Mouse (Mus musculus) spleen, adult 12 weeks (tissue): ENCODE results near the gene Imp4.
"Not testable (repeated sequence)": the region's sequence is repeated elsewhere in the genome, so short reads cannot be mapped to it uniquely, and the experiment has no call there.

Experiments used
- DNase-seq: peaks from one replicate; pipeline ENCODE4 v3.0.0; 2022; ENCODE audit warnings: low spot score

Gene Imp4

GRCm38 (mm10) chr1:34439215-34439960 lies at the start of gene Imp4, which contains the start of gene Ccdc115:
Gene Imp4, plus strand, starts transcription at chr1:34439851.
Gene Ccdc115, minus strand, starts transcription at chr1:34439672.
- DNase-seq: peak; percentile 98

GRCm38 (mm10) chr1:34396321-34396720 lies 43.3 kb upstream of the Imp4 start:
- DNase-seq: no peak

DNA sequence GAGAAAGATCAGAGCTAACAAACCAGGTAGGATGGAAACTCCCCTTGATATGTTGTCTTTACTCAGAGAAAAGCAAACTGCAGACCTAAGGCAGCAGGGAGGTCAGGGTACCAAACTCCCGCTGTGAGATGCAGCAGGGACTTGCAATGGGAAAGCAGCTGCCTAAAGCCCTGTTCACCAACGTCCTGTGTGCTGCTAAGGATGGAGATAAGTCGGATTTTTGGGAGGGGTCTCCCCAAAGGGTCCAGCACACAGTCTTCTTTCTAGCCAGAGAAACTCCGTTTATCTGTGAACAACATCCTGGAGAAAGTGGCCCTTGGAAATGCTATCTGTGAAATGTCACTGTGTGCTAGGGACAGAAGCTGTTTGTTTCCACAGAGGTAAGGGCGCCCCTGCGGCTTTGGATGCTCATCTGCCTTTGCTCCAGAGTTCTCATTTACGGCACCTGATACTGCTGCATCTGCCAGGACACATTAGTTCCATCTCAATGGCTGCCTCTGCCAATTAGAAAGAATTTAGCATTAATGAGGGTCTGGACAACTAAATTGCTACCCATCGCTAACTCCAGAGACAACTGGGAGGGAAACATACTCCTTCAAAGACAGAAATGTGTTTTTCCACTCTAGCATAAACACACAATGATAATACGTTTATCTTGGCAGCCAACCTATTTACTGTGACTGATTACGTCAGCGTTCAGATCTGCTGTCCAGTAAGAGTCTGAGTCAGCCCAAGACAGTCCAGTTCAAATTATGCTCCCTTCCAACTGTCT lies 40.3 kb upstream of the Imp4 start:
- DNase-seq: no peak

GRCm38 (mm10) chr1:34428466-34428865 lies 11.2 kb upstream of the Imp4 start:
- no peak for DNase-seq

DNA sequence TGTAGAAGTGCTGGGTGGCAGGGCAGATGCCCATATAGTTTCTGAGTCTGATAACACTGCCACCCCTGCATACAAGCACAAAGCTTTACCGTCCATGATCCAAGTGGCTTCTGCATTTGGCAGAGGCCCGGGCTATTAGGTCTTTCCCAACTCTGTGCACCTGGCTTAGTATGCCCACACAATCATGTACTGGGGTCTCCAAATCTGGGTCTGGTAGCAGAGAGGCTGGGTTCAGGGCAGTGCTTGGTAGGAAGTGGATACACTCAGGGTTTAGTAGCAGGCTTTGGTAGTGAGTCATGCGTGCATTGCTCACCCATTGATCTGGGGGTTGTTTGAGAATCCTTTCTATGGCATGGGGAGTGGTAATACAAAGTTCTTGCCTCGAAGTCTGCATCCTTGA lies 10.4 kb upstream of the Imp4 start:
- DNase-seq: no peak

GRCm38 (mm10) chr1:34430981-34431380 lies 8.7 kb upstream of the Imp4 start:
- DNase-seq: no peak

GRCm38 (mm10) chr1:34431431-34431830 lies 8.2 kb upstream of the Imp4 start:
- no peak for DNase-seq

DNA sequence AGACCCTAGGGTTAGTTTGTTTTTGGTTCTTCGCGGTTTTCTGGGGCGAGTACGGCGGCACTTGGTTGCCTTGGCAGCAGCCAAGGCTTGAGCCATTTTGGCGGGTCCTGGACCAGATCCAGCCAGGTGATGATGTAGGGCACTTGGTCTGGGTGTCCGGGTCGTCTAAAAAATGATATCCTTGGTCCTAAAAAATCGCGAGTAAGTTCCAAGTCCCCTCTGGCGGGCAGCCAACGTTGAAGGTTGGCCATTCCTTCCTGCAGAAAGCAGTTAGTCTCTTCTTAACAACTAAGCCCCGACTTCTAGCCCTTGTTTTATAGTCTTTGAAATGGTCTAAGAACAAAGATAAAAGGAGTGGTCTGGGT lies 7.3 kb upstream of the Imp4 start:
- no peak for DNase-seq

DNA sequence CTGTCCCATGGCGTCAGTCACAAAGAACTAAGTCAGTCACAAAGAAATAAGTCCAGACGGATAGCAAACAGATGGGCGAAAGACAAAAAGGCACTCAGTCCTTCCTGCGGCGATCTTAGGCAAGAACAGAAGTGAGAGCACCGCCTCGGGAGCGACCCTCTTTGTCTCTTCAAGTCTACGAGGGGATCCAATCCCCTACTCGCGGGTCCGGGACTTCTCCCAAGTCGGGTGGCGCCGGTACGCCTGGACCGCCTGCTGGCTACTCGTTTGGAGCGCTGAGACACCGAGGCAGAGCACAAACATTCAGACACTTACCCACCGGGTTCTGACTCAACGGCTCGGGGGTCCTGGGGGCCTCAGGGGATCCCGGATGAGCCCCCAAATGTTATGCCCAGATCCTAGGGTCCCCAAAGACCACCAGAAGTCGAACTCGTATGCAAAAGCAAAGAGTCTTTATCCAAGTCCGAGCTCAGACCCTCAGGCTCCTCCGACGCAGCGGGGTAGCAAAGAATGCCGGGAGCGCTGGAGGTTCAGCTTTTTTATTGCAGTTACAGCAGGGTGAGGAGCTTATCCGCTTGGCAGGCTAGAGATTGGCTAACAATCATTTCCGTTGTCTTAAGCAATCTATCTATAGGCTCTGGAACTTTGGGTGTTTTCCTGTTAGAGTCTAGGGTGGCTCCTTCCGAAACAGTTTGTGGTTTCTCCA lies 6.7 kb upstream of the Imp4 start:
- no peak for DNase-seq

- DNase-seq: peak; percentile 21
Observed at GRCm38 (mm10) chr1:34433891-34434521, 5.6 kb upstream of the Imp4 start.

GRCm38 (mm10) chr1:34434660-34435160 lies 4.9 kb upstream of the Imp4 start:
- DNase-seq: peak; percentile 83

- DNase-seq: no peak
Observed at GRCm38 (mm10) chr1:34435371-34436120, 4.1 kb upstream of the Imp4 start.

DNA sequence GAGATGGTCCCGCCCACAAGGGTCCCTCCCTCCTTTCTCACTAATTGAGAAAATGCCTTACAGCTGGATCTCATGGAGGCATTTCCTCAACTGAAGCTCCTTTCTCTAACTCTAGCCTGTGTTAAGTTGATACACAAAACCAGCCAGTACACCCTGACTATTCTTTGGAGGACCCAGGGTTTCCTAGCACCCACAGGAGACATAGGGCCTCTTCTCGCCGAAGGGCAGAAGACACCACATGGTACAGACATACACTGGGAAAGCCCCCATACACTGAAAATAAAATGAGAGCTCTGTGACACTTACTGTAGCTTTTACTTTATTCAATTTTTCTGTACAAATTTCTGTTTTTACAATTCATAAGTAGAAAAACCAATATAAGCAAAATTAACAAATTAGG lies 3.3 kb upstream of the Imp4 start:
- no peak for DNase-seq

- DNase-seq: not testable (repeated sequence)
Observed at GRCm38 (mm10) chr1:34437366-34437765, 2.3 kb upstream of the Imp4 start.

- no peak for DNase-seq
Observed at GRCm38 (mm10) chr1:34438381-34439051, 1.1 kb upstream of the Imp4 start.

GRCm38 (mm10) chr1:34439961-34440630 lies 445 bp downstream of the Imp4 start:
- no peak for DNase-seq

DNA sequence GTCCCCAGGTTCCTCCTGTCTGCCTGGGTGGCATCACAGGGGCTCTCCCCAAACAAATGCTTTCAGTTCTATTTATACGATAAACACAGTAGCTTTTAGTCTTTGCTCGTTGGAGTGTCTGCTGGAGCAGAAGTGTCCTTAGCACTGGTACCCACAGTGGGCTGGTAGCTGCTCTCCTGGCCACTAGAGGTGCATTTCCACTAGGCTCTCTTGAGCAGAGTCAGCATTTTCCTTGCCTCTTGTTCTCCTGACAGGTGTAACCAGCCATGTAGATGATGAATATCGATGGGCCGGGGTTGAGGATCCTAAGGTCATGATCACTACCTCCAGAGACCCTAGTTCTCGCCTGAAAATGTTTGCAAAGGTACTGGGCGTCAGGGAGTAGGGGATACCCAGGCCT lies 3.5 kb downstream of the Imp4 start:
- DNase-seq: no peak

- DNase-seq: no peak
Observed at GRCm38 (mm10) chr1:34458431-34458830, 18.8 kb downstream of the Imp4 start.

DNA sequence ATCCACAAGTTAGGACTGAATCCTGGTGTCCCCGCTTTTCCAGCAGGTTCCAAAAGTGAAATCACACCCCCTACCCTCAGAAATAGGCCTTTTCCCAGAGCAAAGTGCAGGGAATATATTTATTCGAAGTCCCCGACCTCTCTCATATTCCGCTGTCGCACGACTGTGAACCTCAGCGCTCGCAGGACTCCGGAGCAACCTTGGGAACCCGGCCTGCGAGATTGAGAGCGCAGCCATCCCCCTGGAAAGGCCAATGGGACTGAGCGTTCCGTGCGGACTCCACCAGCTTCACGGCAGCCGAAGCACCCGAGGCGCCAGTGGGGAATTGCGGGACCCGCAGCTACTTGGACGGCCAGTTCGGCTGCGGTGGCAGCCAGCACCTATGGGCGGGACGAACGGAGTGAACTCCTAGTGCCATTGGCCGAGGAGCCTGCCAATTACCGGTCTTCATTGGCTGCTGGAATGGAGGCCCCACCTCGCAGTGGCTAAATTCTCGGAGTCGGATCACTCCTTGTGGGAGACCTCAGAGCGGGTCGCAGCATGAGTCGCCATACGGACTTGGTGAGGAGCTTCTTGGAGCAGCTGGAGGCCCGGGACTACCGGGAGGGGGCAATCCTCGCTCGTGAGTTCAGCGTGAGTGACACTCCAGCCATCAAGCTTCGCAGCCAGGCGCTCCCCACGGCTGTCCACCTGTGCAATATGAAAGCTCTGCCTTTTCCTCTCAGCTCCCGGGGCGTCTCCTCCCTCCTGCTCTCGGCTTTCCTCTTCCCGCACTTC lies 19.8 kb downstream of the Imp4 start, which contains the start of gene Ptpn18:
Ptpn18 (plus strand) TSS at position 479 of the 777 bp plus-strand sequence.
- DNase-seq: peak; percentile 85
